Mouse (Mus musculus) urinary bladder, postnatal 14 days (tissue): ENCODE measurements around the gene Rbm20.

Experiments
- DNase-seq: peaks from one replicate; pipeline ENCODE4 v3.0.0; 2021; ENCODE audit warnings: low spot score

Rbm20 gene

DNA sequence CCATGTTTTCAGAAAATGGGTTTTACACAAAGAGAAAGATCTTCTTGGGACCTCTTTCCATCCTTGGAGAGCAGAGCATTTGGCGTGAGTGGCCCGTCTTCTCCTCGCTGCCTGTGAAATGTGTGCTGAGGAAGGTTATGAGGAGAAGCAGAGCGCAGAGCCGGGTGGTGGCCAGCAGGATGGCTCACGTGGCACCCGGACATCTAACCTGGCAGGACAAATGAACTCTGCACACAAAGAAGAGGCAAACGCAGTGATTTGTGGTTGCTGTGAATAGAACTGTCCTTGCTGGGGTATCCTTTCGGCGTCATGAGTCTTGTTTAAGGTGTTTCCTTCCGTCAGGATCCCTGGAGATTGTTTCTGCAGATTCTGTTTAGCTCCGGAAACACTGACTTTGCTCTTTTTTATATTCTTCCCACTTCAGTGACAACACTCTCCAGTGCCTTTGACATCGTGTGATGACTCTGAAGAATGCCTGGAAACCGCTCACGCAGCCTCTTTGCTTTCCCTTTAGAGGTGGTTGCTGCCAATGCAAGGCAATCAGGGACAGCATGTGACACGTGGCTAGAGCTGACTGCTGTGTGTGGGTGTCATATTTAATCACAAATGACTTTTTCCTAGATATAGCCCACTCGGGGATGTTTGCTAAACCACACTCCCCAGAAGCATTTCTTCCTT lies 80.5 kb downstream of the Rbm20 start:
- DNase-seq = no peak

DNA sequence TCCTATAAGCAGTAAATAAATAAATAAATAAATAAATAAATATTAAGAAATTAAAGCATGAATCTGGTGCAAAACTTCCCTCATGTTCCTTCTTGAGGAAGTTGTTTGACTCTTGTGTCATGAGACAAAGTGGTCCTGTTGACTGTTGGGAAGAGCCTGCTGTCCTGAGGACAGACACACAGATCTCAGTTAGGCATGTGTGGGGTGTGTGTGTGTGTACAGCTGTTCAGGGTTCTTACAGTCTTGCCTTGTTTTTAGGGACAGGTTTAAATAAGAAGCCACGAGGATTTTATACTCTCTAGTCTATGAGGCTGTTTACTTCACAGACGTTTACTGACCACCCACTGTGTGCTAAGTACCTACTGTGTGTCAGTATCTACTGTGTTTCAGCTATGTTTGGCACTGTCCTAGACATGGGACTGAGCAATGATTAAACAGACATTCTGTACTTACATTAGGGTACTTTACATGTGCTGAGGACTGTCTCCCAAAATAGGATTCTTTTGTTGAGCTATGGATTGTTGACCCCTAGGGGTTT lies 81.8 kb downstream of the Rbm20 start:
- DNase-seq = no peak

DNA sequence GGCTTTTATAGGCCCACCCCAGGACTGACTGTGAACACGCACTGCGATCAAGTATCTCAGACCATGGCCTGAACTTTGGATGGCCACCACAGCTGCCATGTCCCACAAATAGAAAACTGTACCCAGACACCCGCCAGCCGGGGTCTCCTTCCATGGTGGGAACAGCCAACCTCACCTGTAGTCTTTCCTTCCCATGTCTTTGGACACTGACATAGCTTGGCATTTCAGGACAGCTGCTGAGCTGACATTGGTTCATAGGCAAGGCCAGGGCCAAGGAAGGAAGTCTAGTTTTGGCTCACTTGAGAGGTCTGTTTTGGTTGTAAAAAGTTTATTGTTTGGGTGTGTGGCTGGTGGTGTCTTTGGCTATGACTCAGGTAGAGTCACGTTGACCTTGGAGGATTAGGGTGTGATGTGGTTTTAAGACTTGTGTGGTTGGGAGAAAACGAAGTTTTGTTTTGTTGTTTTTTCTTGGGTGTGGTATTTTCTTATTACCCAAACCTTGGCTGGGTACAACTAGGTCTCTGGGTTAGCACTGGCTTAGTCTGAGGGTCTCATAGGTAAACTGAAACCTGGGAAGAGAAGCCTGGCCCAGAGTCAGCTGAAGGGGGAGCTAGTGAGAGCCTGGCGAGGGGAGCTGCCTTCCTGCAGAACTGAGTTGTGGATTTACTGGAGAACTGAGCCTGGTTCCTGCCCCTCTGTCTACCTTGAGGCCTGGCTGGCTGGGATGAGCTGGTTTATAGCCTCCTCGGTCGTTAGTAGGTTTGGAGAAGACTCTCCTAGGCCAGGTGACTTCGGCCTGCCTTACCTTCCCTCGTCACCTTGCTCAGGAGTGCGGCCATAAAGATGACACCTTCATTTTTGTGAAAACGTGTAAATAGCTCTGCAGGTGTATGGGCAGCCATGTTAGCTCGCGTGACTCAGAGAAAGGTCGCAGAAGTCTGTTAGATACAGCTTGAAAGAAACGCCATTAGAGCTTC lies 83.3 kb downstream of the Rbm20 start:
- no peak for DNase-seq

DNA sequence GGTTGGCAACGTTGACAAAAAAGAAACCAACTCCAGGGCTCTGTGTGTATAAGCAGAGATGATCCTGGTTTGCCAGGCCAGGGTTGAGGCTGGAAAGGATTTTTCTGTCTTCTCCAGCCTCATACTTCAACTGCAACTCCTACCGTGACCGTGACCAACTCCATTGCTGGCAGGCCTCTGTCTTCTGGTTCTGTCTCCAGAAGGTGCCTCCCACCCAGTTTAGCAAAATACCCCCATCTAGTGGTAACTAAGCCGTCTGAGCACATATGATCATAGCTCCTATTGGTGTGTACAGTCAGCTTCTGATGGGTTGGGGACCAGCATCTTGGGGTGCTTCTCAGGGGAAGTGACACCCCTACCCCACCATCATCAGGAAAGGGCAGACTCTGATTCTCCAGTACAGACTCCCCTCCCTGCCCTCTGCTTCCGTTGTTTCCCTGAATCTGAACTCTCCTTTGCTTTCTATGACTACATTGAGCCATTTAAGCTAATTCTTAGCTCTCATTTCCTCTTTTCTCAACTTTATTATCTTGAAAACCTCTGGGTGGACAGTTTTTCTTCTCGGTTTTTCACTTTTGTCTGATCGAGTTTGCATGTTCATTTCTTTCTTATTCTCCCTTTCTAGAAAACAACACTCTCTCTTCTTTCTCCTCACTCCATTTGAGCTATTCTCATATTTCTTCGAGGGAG lies 85.8 kb downstream of the Rbm20 start:
- no peak for DNase-seq

DNA sequence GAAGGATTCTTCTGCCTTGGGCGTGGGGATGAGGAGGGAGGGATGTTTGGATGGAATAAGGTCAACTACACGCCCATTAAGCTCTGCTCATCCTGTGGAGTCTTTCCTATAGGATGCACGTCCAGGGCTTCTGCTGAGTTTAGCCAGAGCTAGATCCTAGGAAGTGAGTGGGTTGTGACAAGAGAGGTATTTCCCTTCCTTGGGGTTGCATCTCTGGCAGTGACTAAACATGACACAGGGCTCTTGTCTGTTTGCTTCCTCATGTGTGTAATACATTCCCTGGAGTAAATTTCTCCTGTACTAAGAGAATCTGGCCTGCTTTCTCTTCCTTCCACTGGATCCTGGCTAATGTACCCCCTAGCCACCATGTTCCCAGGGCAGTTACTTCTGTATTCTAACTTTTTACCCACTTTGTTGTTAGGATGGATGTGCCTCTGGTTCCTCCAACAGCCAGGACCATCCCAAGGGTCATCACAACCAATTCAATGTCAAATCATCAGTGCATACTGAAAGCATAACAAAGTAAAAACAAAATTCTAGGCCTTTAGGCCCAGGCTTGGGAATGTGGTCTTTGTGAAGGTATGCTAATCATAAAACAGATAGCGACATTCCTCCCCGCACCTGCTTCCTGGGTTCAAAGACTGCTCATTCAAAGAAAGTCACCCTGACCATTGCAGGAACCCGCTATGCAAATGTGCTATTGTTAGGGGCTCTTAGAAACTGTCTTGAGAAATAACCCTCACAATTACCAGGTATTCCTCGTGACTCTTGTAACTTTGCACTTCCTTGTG lies 87.8 kb downstream of the Rbm20 start:
- DNase-seq = no peak

DNA sequence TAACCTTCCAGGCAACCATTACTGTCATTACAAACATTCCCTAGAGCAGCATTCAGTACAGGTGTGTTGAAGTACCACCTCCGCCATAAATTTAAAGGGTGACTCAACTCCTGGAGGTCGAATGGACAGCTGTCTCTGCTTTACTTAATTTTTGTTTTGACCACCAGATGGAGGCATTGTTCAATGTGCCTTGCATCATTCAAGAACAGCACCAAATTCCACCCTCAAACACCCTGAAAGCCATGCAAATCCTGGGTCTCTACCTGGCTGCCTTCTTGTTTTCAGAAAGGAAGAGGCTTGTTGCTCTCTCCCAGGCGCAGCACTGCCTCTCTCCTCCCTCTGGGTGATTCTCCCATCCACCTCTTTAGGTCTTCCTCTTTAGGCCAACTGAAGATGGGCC lies 91.4 kb downstream of the Rbm20 start:
- peak; percentile 44 for DNase-seq

DNA sequence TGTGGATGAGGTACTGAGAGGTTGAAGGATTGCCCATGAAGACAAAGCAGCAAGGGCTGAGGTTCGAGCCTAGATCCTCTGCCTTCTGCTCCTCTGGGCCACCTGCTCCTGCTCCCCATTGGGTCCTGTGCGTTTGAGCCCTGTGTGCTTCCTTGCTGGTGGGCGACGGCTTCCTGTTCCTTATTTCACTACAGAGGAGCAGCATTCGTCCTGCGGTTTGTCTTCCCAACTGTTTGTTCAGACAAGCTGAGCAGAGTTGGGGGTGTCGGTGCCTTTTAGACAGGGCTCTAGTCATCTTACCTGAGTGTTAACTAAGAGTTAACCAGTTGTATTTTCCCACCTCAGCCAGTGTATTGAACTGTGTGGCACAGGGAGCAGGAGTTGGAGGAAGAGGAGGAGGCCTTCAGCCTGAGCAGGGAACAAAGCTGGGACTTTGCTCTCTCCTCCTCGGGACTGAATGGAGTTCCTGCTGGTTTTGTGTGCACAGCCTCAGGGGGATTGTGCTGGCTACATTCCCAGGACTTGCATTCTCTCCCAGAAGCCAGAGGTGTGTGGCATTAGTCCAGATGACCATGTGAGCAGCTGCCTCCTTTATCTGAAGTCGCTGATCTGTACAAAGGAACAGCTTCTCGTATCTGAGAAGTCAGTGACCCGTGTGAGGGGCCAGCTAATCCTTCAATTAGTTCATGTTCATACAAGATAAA lies 97.0 kb downstream of the Rbm20 start:
- DNase-seq = peak; percentile 68

DNA sequence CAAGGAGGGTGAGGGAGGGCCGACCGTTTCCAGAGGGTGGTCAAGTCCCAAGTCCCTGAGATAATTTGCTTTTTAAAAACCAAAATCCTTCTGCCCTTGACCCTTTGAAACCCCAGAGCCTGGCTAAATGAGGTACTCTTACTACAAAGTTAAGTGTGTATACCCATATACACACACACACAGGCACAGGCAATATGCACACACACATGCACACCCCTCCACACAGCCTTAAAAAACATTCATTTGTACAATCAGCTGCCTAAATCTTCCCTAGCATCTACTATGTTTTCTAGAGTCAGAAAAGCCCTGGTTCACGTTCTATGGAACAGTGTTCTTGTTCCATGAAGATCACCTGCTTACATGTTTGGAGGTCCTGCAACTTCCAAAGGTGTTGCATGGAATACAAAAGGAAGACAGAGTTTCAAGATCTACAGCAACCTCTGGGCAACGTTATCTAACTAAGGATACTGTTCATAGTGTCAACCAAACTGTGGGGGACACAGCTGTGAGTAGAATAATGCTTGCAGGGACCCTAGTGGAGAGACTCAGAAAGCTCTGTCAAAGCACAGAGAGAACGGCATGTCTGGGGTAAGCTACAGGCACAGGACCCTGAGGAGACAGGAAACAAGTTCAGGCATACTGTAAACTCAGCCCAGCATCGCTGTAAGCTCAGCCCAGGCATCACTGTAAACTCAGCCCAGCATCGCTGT lies 97.7 kb downstream of the Rbm20 start:
- no peak for DNase-seq

DNA sequence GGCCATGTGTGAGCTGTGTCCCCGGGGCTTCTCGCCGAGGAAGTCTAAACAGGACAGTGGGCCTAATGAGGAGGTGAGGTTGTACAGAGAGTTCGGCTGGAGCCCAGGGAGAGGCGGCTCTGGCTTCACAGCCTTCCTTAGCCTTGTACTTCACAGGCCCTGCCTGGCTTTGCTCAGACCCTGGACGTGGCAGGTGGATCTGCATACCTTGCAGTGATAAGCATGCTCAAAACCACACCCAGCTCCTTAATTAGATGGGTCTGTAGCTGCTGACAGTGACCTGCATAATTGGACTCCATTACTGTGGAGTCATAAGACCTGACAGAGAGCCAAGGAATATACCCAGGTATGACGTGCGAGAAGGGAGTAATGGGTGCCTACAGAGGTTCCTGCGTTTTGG lies 102.3 kb downstream of the Rbm20 start:
- no peak for DNase-seq

DNA sequence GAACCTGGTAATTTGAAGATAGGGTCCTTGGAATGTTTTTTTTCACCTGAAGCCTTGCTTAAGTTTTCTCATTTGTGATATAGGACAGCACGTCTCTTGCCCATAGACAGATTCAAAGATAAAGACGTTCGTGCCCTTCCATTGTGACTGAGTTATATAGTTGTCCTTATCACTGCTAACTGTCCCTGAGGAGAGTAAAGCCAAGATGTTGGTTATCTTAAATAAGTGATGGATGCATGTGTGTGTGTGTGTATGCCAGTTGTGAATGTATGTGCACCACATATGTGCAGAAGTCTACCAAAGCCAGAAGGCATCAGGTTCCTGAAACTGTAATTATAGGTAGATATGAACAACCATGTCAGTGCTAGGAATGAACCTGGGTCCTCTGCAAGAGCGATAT lies 102.7 kb downstream of the Rbm20 start:
- no peak for DNase-seq

DNA sequence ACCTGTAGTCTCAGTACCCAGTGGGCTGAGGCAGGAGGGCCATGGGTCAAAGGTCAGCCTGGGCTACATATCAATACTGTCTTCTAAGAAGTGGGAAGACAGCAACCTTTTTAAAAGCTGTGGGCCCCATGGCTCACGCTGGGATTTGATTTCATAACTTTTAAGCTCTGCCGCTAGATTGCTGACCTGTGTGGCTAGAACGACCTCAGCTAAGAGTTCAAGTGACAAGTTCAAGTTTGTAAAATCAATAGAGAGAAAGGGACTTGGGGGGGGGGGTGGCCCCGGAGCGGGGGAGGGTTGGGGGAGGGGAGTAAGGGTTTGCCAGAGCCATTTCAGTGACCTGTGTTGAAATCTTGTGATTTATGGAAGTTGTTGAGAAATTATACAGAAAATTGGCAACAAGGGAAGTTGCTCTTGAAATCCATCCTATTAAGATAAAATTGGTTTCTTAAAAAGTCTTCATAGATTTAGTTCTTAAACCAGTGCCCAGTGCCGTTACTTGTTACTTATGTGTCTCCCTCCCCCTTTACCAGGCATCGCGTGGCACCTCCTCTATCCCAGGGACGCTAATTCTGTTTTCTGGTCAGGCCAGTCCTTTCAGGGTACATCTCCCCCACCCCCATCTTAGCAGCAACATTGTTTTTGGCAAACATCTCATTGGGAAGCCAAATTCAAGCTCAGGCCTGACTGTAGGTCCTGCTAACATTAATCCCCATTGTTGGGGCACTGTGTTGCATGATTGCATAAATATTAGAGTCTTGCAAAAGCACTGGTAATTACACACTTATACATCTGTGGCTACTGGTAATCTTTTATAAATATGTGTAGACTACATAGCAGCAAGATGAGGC lies 103.9 kb downstream of the Rbm20 start:
- no peak for DNase-seq

DNA sequence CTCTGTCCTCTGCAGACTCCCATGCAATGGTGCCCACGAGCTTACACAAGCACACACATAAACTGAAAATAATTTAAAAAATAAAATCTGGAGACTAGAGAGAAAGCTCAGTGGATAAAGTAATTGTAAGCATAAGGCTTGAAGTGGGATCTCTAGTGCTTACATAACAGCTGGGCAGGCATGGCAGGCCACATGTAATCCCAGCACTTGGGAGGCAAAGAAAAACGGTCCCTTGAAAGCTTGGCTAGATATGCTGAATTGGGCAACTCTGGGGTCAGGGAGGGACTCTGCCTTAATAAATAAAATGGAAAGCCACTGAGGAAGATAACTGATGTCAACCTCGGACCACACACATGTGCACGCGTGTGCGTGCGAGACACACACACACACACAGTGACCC lies 104.7 kb downstream of the Rbm20 start:
- DNase-seq = no peak

DNA sequence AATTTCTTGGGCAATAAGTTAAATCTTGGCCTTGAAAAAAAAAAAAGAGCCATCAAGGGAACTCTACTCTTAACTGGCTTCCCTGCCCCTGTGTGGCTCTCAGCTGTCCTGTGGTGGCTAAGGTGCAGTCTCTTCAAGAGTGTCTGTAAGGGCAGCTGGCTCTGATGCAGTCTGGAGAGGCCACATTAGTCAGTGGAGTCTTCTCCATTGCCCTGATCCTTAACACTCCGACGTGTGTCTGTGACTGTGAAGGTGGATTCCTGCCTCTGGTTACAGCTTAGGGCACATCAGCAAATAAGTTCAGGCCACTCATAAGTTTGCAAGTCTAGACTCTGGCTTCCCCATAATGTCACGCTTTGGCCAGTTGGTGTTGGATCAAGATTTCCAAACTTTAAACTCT lies 108.2 kb downstream of the Rbm20 start:
- DNase-seq = no peak

DNA sequence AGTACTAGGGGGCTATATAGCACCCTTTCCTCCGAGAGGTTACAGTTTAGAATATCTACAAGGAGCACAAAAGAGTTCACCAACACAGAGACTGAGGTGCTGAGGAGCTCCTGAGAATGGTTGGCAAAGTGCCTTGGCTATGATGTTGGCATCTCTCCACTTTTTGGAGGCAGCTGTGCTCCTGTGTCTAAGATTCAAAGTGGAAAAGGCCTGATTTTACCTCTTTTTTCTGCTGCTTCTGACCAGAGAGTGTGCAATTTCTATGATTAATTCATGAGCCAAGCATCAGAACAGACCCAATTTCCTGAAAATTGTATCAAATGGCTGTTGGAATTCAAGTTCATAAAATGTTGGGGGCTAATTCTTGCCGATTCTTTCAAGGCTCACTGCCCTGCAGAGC lies 109.1 kb downstream of the Rbm20 start:
- DNase-seq = no peak

DNA sequence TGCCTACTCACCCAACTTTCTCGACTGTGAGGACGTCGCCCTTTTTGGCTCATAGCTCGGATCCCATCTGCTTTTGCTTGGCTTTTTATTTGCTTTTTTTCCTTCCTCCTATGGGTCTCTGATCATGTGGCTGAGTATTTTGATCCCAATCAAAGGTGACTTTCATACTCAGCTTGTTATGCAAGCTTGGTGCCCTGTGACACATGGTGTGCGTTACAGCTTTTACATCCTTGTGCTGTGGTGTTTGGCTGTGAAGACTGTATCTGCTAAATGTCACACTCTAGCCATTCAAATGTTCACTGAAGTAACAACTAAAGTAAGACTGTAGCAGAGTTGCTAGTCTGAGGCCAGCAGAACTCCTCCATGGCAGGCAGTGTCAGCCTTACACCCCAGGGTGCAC lies 109.7 kb downstream of the Rbm20 start:
- no peak for DNase-seq

DNA sequence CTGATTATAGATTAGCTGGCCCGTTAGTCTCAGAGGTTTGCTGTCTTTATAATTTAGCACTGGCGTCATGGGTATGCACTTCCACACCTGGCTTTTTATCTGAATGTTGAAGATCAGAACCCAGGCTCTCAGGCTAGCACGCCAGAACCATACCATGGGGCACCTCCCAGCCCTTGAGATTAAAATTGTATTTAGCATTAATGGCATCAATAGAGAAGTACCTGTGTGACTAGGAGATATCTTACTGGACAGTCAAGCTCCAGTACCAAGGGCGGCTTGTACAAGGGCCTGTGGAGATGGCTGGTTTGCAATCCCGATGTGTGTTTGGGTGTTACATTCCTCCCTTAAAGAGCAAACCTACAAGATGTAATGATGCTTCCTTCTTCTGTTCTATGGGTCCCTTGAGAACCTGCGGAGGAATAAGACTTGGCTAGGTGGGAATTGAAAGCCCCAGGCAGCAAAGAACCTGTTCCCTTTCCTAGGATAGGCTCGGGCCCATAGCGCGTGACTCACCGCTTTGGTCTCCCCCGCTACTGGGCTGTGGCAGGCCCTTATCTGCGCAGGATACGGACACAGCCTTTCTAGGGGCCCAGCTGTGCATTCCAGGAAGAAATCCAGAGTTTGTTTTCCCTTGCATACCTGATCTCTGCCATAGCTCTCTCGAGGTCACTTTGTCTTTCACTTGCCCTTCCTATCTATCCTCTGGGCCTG lies 111.7 kb downstream of the Rbm20 start:
- peak; percentile 59 for DNase-seq

DNA sequence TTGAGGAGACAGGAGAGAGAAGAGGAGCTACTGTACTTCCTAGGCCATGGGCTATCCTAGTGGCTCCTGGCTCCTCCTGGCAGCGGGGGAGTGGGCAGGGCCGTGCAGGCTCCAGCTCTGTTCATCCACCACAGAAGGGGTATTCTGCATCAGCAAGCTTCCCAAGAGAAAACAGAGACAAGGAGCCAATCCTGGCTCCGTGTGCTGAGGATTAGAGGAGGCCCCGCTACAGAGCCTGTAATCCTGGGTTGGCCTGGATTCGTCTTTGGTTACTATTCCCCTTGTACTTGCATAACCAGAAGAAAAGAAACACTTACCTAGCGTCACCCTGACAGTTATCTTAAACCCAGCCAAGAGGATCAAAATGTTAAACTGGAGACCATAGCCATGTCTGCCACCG lies 112.5 kb downstream of the Rbm20 start:
- DNase-seq = no peak

DNA sequence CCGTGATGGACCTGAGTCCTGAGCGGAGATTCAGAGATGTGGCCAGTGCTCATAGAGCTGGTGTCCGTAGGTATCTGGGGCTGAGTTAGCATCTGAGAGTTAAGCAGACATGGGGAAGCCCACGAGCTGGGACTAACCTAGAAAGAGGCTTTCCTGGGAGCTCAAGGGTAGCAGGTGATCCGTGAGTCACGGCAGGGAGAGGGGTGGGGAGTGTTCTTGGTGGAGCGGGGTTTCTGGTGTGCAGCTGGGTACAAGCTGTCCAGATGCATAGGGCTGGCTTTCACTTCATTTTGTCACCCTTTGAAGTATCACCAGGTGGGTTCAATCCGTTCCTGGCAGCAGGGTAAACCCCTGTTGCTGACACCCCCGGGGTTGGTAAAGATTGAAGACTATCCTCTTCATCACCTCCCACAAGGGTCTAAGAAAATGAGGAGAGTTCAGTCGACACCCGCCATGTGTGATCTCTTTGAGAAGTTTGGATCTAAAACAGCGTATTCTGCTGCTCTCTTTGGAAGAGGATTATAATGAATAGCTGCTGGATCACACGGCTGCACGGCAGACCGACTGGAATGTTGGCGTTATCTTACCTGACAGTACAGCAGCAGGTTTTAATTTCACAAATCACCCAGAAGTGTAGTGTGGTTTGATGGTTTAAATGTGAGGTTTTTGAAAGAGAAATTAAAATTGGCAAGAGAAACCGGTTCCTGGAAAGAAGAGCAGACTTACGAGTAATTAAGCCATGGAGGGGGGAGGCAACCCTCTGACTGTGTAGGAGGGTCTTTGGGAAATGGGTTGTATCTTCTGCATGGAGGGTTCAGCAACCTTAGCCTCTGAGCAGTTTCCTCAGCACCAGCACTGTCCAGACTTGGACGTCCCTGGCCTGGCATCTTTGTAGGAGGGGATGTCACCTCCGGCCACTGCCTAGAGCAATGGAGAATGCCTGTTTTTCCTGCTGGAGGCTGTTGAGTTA lies 114.9 kb downstream of the Rbm20 start:
- no peak for DNase-seq
